In genomic region chr16:95991122-95991900, GRCm38 (mm10) we compare ENCODE assay signal across 8 mouse cellular contexts. TPM values are rescaled to one million over a fixed set of nuclear protein-coding genes. Genes with fewer than 3 reads are reported as not detected.
DNase-seq lines count a peak whose midpoint lies in the region; ATAC-seq lines count a peak whose summit lies in the region.

No protein-coding gene starts in this region.

- peak overlapping the region; percentile 75 for H3K4me3 ChIP-seq in embryonic facial prominence, embryonic 15.5 days (replicated peaks)
- peak overlapping the region; percentile 79 for H3K4me3 ChIP-seq in kidney, embryonic 16.5 days (ENCODE audit: low read length)
- peak overlapping the region; percentile 79 for H3K4me3 ChIP-seq in neural tube, embryonic 12.5 days

- H3K36me3 ChIP-seq in embryonic facial prominence, embryonic 15.5 days, result peaks cover 25% of the 10 kb centered on the region
- H3K36me3 ChIP-seq in kidney, embryonic 16.5 days (ENCODE audit: insufficient read depth, low read length), result peaks cover 27% of the 10 kb centered on the region
- H3K36me3 ChIP-seq in neural tube, embryonic 12.5 days, result peaks cover 33% of the 10 kb centered on the region

- H3K4me1 ChIP-seq in embryonic facial prominence, embryonic 15.5 days, result peaks cover 14% of the 10 kb centered on the region
- H3K4me1 ChIP-seq in kidney, embryonic 16.5 days (ENCODE audit: insufficient read depth, low read length), result peaks cover 12% of the 10 kb centered on the region
- peaks cover 12% of the 10 kb centered on the region for H3K4me1 ChIP-seq in neural tube, embryonic 12.5 days

- peak overlapping the region; percentile 94 for H3K27ac ChIP-seq in embryonic facial prominence, embryonic 15.5 days (replicated peaks)
- peak overlapping the region; percentile 87 for H3K27ac ChIP-seq in kidney, embryonic 16.5 days (ENCODE audit: low read length)
- H3K27ac ChIP-seq in neural tube, embryonic 12.5 days, result peak overlapping the region; percentile 71

- H3K4me2 ChIP-seq in embryonic facial prominence, embryonic 15.5 days (replicated peaks), result peak overlapping the region; percentile 59
- peak overlapping the region; percentile 81 for H3K4me2 ChIP-seq in kidney, embryonic 16.5 days (replicated peaks; ENCODE audit: low read depth, low read length)
- H3K4me2 ChIP-seq in neural tube, embryonic 12.5 days (replicated peaks), result peak overlapping the region; percentile 79

- peak; percentile 15 for DNase-seq in cerebellum, adult 8-10 months
- DNase-seq in cerebellum, adult 9-10 months, result no peak
- peak; percentile 15 for DNase-seq in CD4-positive helper T cell, adult 2 months (ENCODE audit: low read depth, low spot score)
- DNase-seq in left cerebral cortex, adult 8-10 months (ENCODE audit: low spot score in 2 of 2), result no peak

- H3K9ac ChIP-seq in embryonic facial prominence, embryonic 15.5 days, result peak overlapping the region; percentile 53
- peak overlapping the region; percentile 88 for H3K9ac ChIP-seq in kidney, embryonic 16.5 days (replicated peaks; ENCODE audit: low read length)
- peak overlapping the region; percentile 75 for H3K9ac ChIP-seq in neural tube, embryonic 12.5 days

- no peaks in the 10 kb centered on the region for H3K27me3 ChIP-seq in embryonic facial prominence, embryonic 15.5 days
- H3K27me3 ChIP-seq in kidney, embryonic 16.5 days (ENCODE audit: insufficient read depth, low read length), result no peaks in the 10 kb centered on the region
- no peaks in the 10 kb centered on the region for H3K27me3 ChIP-seq in neural tube, embryonic 12.5 days (replicated peaks)

- no peaks in the 10 kb centered on the region for H3K9me3 ChIP-seq in embryonic facial prominence, embryonic 15.5 days (replicated peaks)
- H3K9me3 ChIP-seq in kidney, embryonic 16.5 days (ENCODE audit: low read length), result no peaks in the 10 kb centered on the region
- H3K9me3 ChIP-seq in neural tube, embryonic 12.5 days, result no peaks in the 10 kb centered on the region

- WGBS in embryonic facial prominence, embryonic 15.5 days, result 2% methylated on average over 10 of the region's 10 CpGs
- 9% methylated on average over 10 of the region's 10 CpGs for WGBS in kidney, embryonic 16.5 days
- WGBS in neural tube, embryonic 12.5 days, result 10% methylated on average over 10 of the region's 10 CpGs

- ATAC-seq in embryonic facial prominence, embryonic 15.5 days (ENCODE audit: insufficient number of reproducible peaks, low FRiP score, low TSS enrichment, low read depth), result 0 out of 2 replicates have a peak, but pooled peaks have one; percentile 5
- no peak for ATAC-seq in kidney, embryonic 16.5 days (ENCODE audit: low FRiP score, low TSS enrichment)
- no peak for ATAC-seq in neural tube, embryonic 12.5 days (ENCODE audit: low FRiP score, low read depth)
- ATAC-seq in monocyte, adult 5-6 weeks (replicated peaks; ENCODE audit: insufficient number of reproducible peaks, low FRiP score, low TSS enrichment, poor library complexity, severe bottlenecking), result no peak

RNA-seq across cellular contexts. Expression of gene Psmg1, which starts 0.6 kb away (rescaled TPM):
- 82.0 and 84.6 TPM in 2 replicates for polyA plus RNA-seq in embryonic facial prominence, embryonic 15.5 days (2015; fragmentation: Nextera tagmentation; extraction: Ambion mirVana)
- polyA plus RNA-seq in kidney, embryonic 16.5 days (2015; fragmentation: Nextera tagmentation; extraction: Ambion mirVana), result 73.3 and 88.6 TPM in 2 replicates
- 72.1 and 72.5 TPM in 2 replicates for polyA plus RNA-seq in neural tube, embryonic 12.5 days (2016; fragmentation: Nextera tagmentation; extraction: Ambion mirVana)
- total RNA-seq in left cerebral cortex, adult 8-10 months (2022), result 10 to 100 TPM; 15.2 to 19.0 (median 17.7) TPM
- 21.3 to 27.5 TPM (median 22.7 TPM) in 3 replicates for total RNA-seq in monocyte, adult 5-6 weeks (2017)

Comparison
In these comparisons a context has a peak if more than half of its experiments do, and no peak if none do; other contexts are left out.
1. DNase-seq: peak in cerebellum, adult 8-10 months (single experiment) and CD4-positive helper T cell, adult 2 months (single experiment); none in cerebellum, adult 9-10 months (single experiment) and left cerebral cortex, adult 8-10 months (0 of 2).
2. Peak in every context shown above with its lines, with median percentiles within 50 percentile points of each other: H3K27ac ChIP-seq, H3K4me2 ChIP-seq, H3K4me3 ChIP-seq and H3K9ac ChIP-seq.